Mouse (Mus musculus) kidney, embryonic 15.5 days (tissue): ENCODE measurements around the gene Lmbr1l. TPM values are rescaled to one million over a fixed set of nuclear protein-coding genes. Genes with fewer than 3 reads are reported as not detected.

Experiments
- ATAC-seq: fragments of 200-750 bp; cut with Nextera tagmentation; replicated peaks from 2 replicates; pipeline ENCODE4 v1.8.0; 2017; ENCODE audit warnings: moderate TSS enrichment; ENCODE audit not compliant: low FRiP score
- H3K27ac ChIP-seq: fragments of 300-500 bp; sonication (generic); 2 replicates; pipeline ENCODE4 v1.5.1; 2015; ENCODE audit warnings: mild to moderate bottlenecking, inconsistent platforms
- H3K27me3 ChIP-seq: fragments of 300-500 bp; sonication (generic); 2 replicates; pipeline ENCODE4 v1.6.1; 2015; ENCODE audit warnings: inconsistent platforms
- H3K36me3 ChIP-seq: fragments of 300-500 bp; sonication (generic); 2 replicates; pipeline ENCODE4 v1.6.1; 2015; ENCODE audit warnings: inconsistent platforms
- H3K4me1 ChIP-seq: fragments of 300-500 bp; sonication (generic); 2 replicates; pipeline ENCODE4 v1.6.1; 2015; ENCODE audit warnings: inconsistent platforms
- H3K4me2 ChIP-seq: fragments of 300-500 bp; sonication (generic); 2 replicates; pipeline ENCODE4 v1.6.1; 2015; ENCODE audit warnings: moderate library complexity, mild to moderate bottlenecking, inconsistent platforms
- H3K4me3 ChIP-seq: fragments of 300-500 bp; sonication (generic); replicated peaks from 2 replicates; pipeline ENCODE4 v1.5.1; 2015; ENCODE audit warnings: mild to moderate bottlenecking, inconsistent platforms
- H3K9ac ChIP-seq: fragments of 300-500 bp; sonication (generic); 2 replicates; pipeline ENCODE4 v1.6.1; 2015; ENCODE audit warnings: mild to moderate bottlenecking, inconsistent platforms
- H3K9me3 ChIP-seq: fragments of 300-500 bp; sonication (generic); replicated peaks from 2 replicates; pipeline ENCODE4 v1.6.1; 2016; ENCODE audit warnings: inconsistent platforms
- WGBS: fragments of 180-500 bp; shearing (Covaris S2); methylation state at CpG from one replicate; pipeline ENCODE4 v1.1.7; 2015; ENCODE audit warnings: mixed read lengths; 5-methylcytosine and 5-hydroxymethylcytosine counted together
- polyA plus RNA-seq: library from polyadenylated mRNA; unstranded; fragments of >200 nt; fragmentation: Nextera tagmentation; extraction: Ambion mirVana; gene quantifications from 2 replicates; pipeline ENCODE4 v1.2.1, GENCODE M21; 2015

Gene Lmbr1l
- polyA plus RNA-seq, 1 experiment from 2014 or later: 16.4 TPM

DNA sequence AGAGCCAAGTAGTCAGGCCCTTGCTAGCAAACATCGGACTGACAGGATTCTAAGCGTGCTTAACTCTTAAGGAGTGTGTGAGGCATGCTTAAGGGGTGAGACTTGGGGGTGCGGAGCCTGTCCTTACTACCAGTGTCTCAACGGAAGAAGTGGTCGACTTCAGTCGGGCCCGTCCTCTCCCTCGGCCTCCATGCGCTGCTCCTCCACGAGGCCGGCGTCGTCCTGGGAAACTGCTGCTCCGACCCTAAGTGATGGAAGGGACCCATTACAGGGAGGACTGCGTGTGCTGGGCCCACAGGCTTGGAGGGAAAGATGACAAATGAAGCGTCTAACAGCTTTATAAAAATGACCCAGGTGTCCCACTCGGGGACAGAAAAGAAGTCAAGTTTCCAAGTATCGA, 57.1 kb downstream of the Lmbr1l start:
- WGBS: 93% methylated on average over 18 of the region's 18 CpGs
- no peak overlapping the region for H3K4me2 ChIP-seq
- no peaks in the 10 kb centered on the region for H3K27me3 ChIP-seq
- no peak overlapping the region for H3K4me3 ChIP-seq
- H3K9ac ChIP-seq: no peak overlapping the region
- no peaks in the 10 kb centered on the region for H3K9me3 ChIP-seq
- H3K4me1 ChIP-seq: no peaks in the 10 kb centered on the region
- ATAC-seq: no peak
- H3K27ac ChIP-seq: no peak overlapping the region
- H3K36me3 ChIP-seq: peaks cover 100% of the 10 kb centered on the region

DNA sequence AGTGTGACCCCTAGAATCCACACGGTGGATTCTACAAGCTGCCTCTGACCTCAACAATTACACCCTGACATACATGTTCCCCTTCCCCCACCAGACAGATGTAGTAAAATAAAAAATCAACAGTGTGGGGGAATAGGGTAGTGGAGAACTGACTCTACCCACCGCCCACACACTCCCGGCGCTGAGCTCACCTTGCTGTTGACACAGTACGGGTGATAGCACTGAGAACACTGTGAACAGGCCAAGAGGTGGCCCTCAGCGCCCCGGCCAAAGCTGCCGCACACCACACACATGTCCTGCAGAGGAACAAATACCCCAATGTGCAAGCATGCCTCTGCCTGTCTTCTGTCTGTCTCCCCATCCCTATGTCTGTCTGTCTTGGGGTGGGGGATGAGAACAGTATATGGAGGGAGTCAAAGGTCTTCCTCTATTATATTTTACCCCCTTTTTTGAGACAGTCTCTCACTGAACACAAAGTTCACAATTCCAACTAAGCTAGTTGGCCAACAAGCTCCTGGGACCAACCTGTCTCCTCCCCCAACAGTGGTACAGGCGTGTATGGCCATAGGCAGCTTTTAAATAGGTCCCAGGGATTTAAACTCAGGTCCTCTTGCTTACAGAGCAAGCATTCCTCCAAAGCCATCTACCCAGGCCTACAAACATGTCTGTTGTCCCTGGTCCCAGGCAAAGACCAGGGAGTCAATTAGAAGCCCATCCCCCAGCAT, 58.5 kb downstream of the Lmbr1l start:
- no peak overlapping the region for H3K4me3 ChIP-seq
- H3K27me3 ChIP-seq: no peaks in the 10 kb centered on the region
- H3K9ac ChIP-seq: no peak overlapping the region
- no peak overlapping the region for H3K27ac ChIP-seq
- WGBS: 69% methylated on average over 9 of the region's 9 CpGs
- no peaks in the 10 kb centered on the region for H3K4me1 ChIP-seq
- ATAC-seq: no peak
- H3K4me2 ChIP-seq: no peak overlapping the region
- peaks cover 100% of the 10 kb centered on the region for H3K36me3 ChIP-seq
- no peaks in the 10 kb centered on the region for H3K9me3 ChIP-seq

DNA sequence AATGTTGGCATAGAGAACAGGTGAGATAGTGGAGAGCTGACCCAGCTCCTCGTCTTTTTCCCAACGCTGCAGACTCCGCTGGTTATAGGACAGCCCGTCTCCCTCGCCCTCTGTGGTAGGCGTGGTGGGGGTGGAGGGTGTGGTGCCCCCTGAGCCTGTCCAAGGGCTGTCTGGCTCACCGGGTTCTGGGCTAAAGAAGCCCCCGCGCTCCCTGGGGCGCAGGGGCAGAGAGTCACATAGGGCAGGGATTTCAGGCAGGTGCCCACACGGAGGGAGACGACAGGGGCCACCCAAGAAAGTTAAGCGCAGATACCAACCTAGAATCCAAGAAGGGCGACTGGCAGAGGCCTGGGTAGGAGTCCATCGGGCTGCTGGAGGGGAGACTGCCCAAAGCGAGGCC, 63.8 kb downstream of the Lmbr1l start:
- Histone ChIP-seq H3K4me3 (no peak overlapping the region), H3K4me1 (no peaks in the 10 kb centered on the region), H3K9ac (no peak overlapping the region), H3K27me3 (no peaks in the 10 kb centered on the region), H3K4me2 (no peak overlapping the region), H3K27ac (no peak overlapping the region), H3K9me3 (no peaks in the 10 kb centered on the region), H3K36me3 (peaks cover 100% of the 10 kb centered on the region)
- ATAC-seq: no peak
- 93% methylated on average over 16 of the region's 16 CpGs for WGBS

Other genes with a start within 250 kb of the Lmbr1l start
- 0.62 and 0.99 TPM in 2 replicates for gene Rnd1, start 240.8 kb downstream of the Lmbr1l start, polyA plus RNA-seq
- gene Ccdc65, start 210.0 kb downstream of the Lmbr1l start, polyA plus RNA-seq: 0.73 and 1.1 TPM in 2 replicates
- 40.3 and 40.5 TPM in 2 replicates for gene Fkbp11, start 190.0 kb downstream of the Lmbr1l start, polyA plus RNA-seq
- 51.9 and 55.6 TPM in 2 replicates for gene Arf3, start 155.0 kb downstream of the Lmbr1l start, polyA plus RNA-seq
- gene Wnt10b, start 140.1 kb downstream of the Lmbr1l start, polyA plus RNA-seq: 0.12 and 0.31 TPM in 2 replicates
- gene Wnt1, start 128.4 kb downstream of the Lmbr1l start, polyA plus RNA-seq: 0.06 TPM in 1 of 2 replicates, not detected in the other
- 2.9 and 3.2 TPM in 2 replicates for gene Ddn, start 108.7 kb downstream of the Lmbr1l start, polyA plus RNA-seq
- 98.5 and 100 TPM in 2 replicates for gene Prkag1, start 86.7 kb downstream of the Lmbr1l start, polyA plus RNA-seq
- 12.3 and 13.3 TPM in 2 replicates for gene Kmt2d, start 47.0 kb downstream of the Lmbr1l start, polyA plus RNA-seq
- gene Rhebl1, start 23.7 kb downstream of the Lmbr1l start, polyA plus RNA-seq: 20.0 and 20.5 TPM in 2 replicates
- 1.4 and 2.0 TPM in 2 replicates for gene Dhh, start 19.7 kb downstream of the Lmbr1l start, polyA plus RNA-seq
- gene Tuba1b, start 16.3 kb upstream of the Lmbr1l start, polyA plus RNA-seq: 1,698 and 1,797 TPM in 2 replicates
- gene Gm49450, start 35.3 kb upstream of the Lmbr1l start, polyA plus RNA-seq: not detected in 2 replicates
- 854 and 1,029 TPM in 2 replicates for gene Tuba1a, start 35.5 kb upstream of the Lmbr1l start, polyA plus RNA-seq
- 180 and 185 TPM in 2 replicates for gene Tuba1c, start 111.7 kb upstream of the Lmbr1l start, polyA plus RNA-seq
- gene Prph, start 136.9 kb upstream of the Lmbr1l start, polyA plus RNA-seq: 5.9 and 12.6 TPM in 2 replicates
- gene Troap, start 156.3 kb upstream of the Lmbr1l start, polyA plus RNA-seq: 33.8 and 39.4 TPM in 2 replicates
- 0.72 and 1.1 TPM in 2 replicates for gene C1ql4, start 169.6 kb upstream of the Lmbr1l start, polyA plus RNA-seq
- 8.6 and 8.8 TPM in 2 replicates for gene Dnajc22, start 174.9 kb upstream of the Lmbr1l start, polyA plus RNA-seq
- gene Spats2, start 207.7 kb upstream of the Lmbr1l start, polyA plus RNA-seq: 47.1 and 50.5 TPM in 2 replicates